ENCODE assay signal across 8 mouse cellular contexts in genomic region chr4:116507425-116508218, GRCm38 (mm10). TPM values are rescaled to one million over a fixed set of nuclear protein-coding genes. Genes with fewer than 3 reads are reported as not detected.
DNase-seq lines count a peak whose midpoint lies in the region; ATAC-seq lines count a peak whose summit lies in the region.

Gene Ipp, plus strand, starts transcription at chr4:116507549.

- WGBS in hindbrain, embryonic 11.5 days = under 1% methylated on average over 55 of the region's 55 CpGs

- peak within 1 kb of the TSS; percentile 71 for H3K4me2 ChIP-seq in hindbrain, embryonic 11.5 days (replicated peaks; ENCODE audit: low read depth, low read length)

- no peaks in the 10 kb centered on the region for H3K27me3 ChIP-seq in hindbrain, embryonic 11.5 days (ENCODE audit: control insufficient read depth, insufficient read depth, low read length)

- peak within 1 kb of the TSS; percentile 89 for H3K27ac ChIP-seq in hindbrain, embryonic 11.5 days (ENCODE audit: low read depth, low read length)

- peak; percentile 97 for ATAC-seq in hindbrain, embryonic 11.5 days (ENCODE audit: low FRiP score)

- H3K4me1 ChIP-seq in hindbrain, embryonic 11.5 days (replicated peaks; ENCODE audit: control insufficient read depth, insufficient read depth, low read length) = peaks cover 3% of the 10 kb centered on the region

- no peaks in the 10 kb centered on the region for H3K9me3 ChIP-seq in hindbrain, embryonic 11.5 days (ENCODE audit: control insufficient read depth, low read length)

- H3K4me3 ChIP-seq in hindbrain, embryonic 11.5 days (ENCODE audit: low read depth, low read length) = peak within 1 kb of the TSS; percentile 60

- H3K9ac ChIP-seq in hindbrain, embryonic 11.5 days (ENCODE audit: low read depth, low read length) = peak within 1 kb of the TSS; percentile 84

- no peaks in the 10 kb centered on the region for H3K36me3 ChIP-seq in hindbrain, embryonic 11.5 days (ENCODE audit: control insufficient read depth, insufficient read depth, low read length)

- DNase-seq in Muller cell, postnatal 12 days (ENCODE audit: inconsistent ontology term) = peak; percentile 98
- peak; percentile 97 for DNase-seq in cerebellum, adult 9-11 months
- peak; percentile 88 to 96 for DNase-seq in frontal cortex, adult 2 months (ENCODE audit: extremely low spot score in 1 of 2, low spot score in 1 of 2)
- DNase-seq in hindbrain, embryonic 11.5 days (ENCODE audit: low spot score) = peak; percentile 96
- DNase-seq in layer of hippocampus, postnatal 10 days (ENCODE audit: low spot score in 2 of 2) = peak; percentile 93 to 96
- peak; percentile 97 for DNase-seq in lung, postnatal 10 days
- peak; percentile 95 for DNase-seq in ovary, postnatal 36 days (ENCODE audit: low spot score)
- peak; percentile 97 for DNase-seq in thymus, postnatal 25 days

RNA-seq across cellular contexts. Expression of gene Ipp, which starts in this region (rescaled TPM):
- polyA plus RNA-seq in frontal cortex, adult 2 months (2012; rRNA removed) = 6.7 and 8.7 TPM in 2 replicates
- polyA plus RNA-seq in hindbrain, embryonic 11.5 days (2014; fragmentation: Nextera tagmentation; extraction: Ambion mirVana) = 5.5 and 5.6 TPM in 2 replicates
- total RNA-seq in layer of hippocampus, postnatal 10 days (2021) = 10 to 100 TPM; 20.2 to 20.8 TPM

Comparison
In these comparisons a context has a peak if more than half of its experiments do, and no peak if none do; other contexts are left out.
1. Peak in every context shown above with its lines: DNase-seq, ATAC-seq, H3K4me3 ChIP-seq and H3K27ac ChIP-seq.